Mouse (Mus musculus): Measurements from ENCODE around the gene Slfn3. TPM values are rescaled to one million over a fixed set of nuclear protein-coding genes. Genes with fewer than 3 reads are reported as not detected.
"Not testable (repeated sequence)": the region's sequence is repeated elsewhere in the genome, so short reads cannot be mapped to it uniquely, and the experiment has no call there.

The Slfn3 gene
- polyA plus RNA-seq, 1 experiment, result 2.0 TPM

- Histone ChIP-seq H3K79me2 (ENCODE audit: control insufficient read depth, insufficient read depth) (peaks cover 73% of the 10 kb centered on the region), H3K4me3 (ENCODE audit: insufficient read depth, poor library complexity, severe bottlenecking) (no peak overlapping the region), H3K27me3 (ENCODE audit: control insufficient read depth, insufficient read depth, insufficient read length) (peaks cover 4% of the 10 kb centered on the region), H3K36me3 (ENCODE audit: control insufficient read depth, insufficient read depth) (no peaks in the 10 kb centered on the region), H3K79me3 (ENCODE audit: low read depth) (peaks cover 36% of the 10 kb centered on the region), H3ac (ENCODE audit: control insufficient read depth, insufficient read length, low read depth) (no peak overlapping the region)
- no peak for TF ChIP-seq CTCF (IDR thresholded peaks at IDR 0.05; ENCODE audit: control insufficient read depth, insufficient read depth, insufficient read length)
- no peak for TF ChIP-seq MYOD1 (IDR thresholded peaks at IDR 0.05; ENCODE audit: control insufficient read depth, insufficient read length, low read depth)
- TF ChIP-seq MYOG (IDR thresholded peaks at IDR 0.05; ENCODE audit: control insufficient read depth, extremely low read depth, insufficient read length), result no peak
- no peak for TF ChIP-seq MAX (IDR thresholded peaks at IDR 0.05)
- TF ChIP-seq USF1 (IDR thresholded peaks at IDR 0.05; ENCODE audit: low read depth), result no peak
- no peak for TF ChIP-seq CEBPB (IDR thresholded peaks at IDR 0.05; ENCODE audit: low read depth)
- TF ChIP-seq FOSL1 (IDR thresholded peaks at IDR 0.05; ENCODE audit: insufficient read depth, low read length, poor library complexity, severe bottlenecking), result no peak
These were observed 37.0 kb downstream of the Slfn3 start for GRCm38 (mm10) chr11:83227926-83228723.

GRCm38 (mm10) chr11:83230966-83231365, 39.8 kb downstream of the Slfn3 start:
- Histone ChIP-seq H3K36me3 (ENCODE audit: control insufficient read depth, insufficient read depth) (no peaks in the 10 kb centered on the region), H3K79me3 (ENCODE audit: low read depth) (peaks cover 26% of the 10 kb centered on the region), H3K4me3 (ENCODE audit: insufficient read depth, poor library complexity, severe bottlenecking) (no peak overlapping the region), H3K27me3 (ENCODE audit: control insufficient read depth, insufficient read depth, insufficient read length) (peaks cover 4% of the 10 kb centered on the region), H3K79me2 (ENCODE audit: control insufficient read depth, insufficient read depth) (peaks cover 69% of the 10 kb centered on the region), H3ac (ENCODE audit: control insufficient read depth, insufficient read length, low read depth) (no peak overlapping the region)
- TF ChIP-seq MAX (IDR thresholded peaks at IDR 0.05), result no peak
- no peak for TF ChIP-seq USF1 (IDR thresholded peaks at IDR 0.05; ENCODE audit: low read depth)
- TF ChIP-seq MYOG (IDR thresholded peaks at IDR 0.05; ENCODE audit: control insufficient read depth, extremely low read depth, insufficient read length), result no peak
- no peak for TF ChIP-seq CTCF (IDR thresholded peaks at IDR 0.05; ENCODE audit: control insufficient read depth, insufficient read depth, insufficient read length)
- TF ChIP-seq MYOD1 (IDR thresholded peaks at IDR 0.05; ENCODE audit: control insufficient read depth, insufficient read length, low read depth), result no peak
- no peak for TF ChIP-seq CEBPB (IDR thresholded peaks at IDR 0.05; ENCODE audit: low read depth)
- TF ChIP-seq FOSL1 (IDR thresholded peaks at IDR 0.05; ENCODE audit: insufficient read depth, low read length, poor library complexity, severe bottlenecking), result no peak

GRCm38 (mm10) chr11:83233621-83234020, 42.5 kb downstream of the Slfn3 start:
- H3K27me3 ChIP-seq (ENCODE audit: control insufficient read depth, insufficient read depth, insufficient read length); H3ac ChIP-seq (ENCODE audit: control insufficient read depth, insufficient read length, low read depth); H3K36me3 ChIP-seq (ENCODE audit: control insufficient read depth, insufficient read depth); H3K4me3 ChIP-seq (ENCODE audit: insufficient read depth, poor library complexity, severe bottlenecking): not testable (repeated sequence)
- peaks cover 53% of the 10 kb centered on the region for H3K79me2 ChIP-seq (ENCODE audit: control insufficient read depth, insufficient read depth)
- H3K79me3 ChIP-seq (ENCODE audit: low read depth), result peaks cover 18% of the 10 kb centered on the region

- Histone ChIP-seq H3K36me3 (ENCODE audit: control insufficient read depth, insufficient read depth) (peaks cover 11% of the 10 kb centered on the region), H3K79me2 (ENCODE audit: control insufficient read depth, insufficient read depth) (peaks cover 26% of the 10 kb centered on the region)
- not testable (repeated sequence) for H3ac ChIP-seq (ENCODE audit: control insufficient read depth, insufficient read length, low read depth); H3K4me3 ChIP-seq (ENCODE audit: insufficient read depth, poor library complexity, severe bottlenecking); H3K27me3 ChIP-seq (ENCODE audit: control insufficient read depth, insufficient read depth, insufficient read length); H3K79me3 ChIP-seq (ENCODE audit: low read depth)
These were observed 46.3 kb downstream of the Slfn3 start for GRCm38 (mm10) chr11:83237390-83237789.

GRCm38 (mm10) chr11:83238389-83238788, 47.3 kb downstream of the Slfn3 start:
- TF ChIP-seq CTCF (IDR thresholded peaks at IDR 0.05; ENCODE audit: control insufficient read depth, insufficient read depth, insufficient read length), result no peak
- TF ChIP-seq USF1 (IDR thresholded peaks at IDR 0.05; ENCODE audit: low read depth), result no peak
- TF ChIP-seq CEBPB (IDR thresholded peaks at IDR 0.05; ENCODE audit: low read depth), result no peak
- no peak for TF ChIP-seq MYOG (IDR thresholded peaks at IDR 0.05; ENCODE audit: control insufficient read depth, extremely low read depth, insufficient read length)
- no peak for TF ChIP-seq MAX (IDR thresholded peaks at IDR 0.05)
- no peak for TF ChIP-seq MYOD1 (IDR thresholded peaks at IDR 0.05; ENCODE audit: control insufficient read depth, insufficient read length, low read depth)
- TF ChIP-seq FOSL1 (IDR thresholded peaks at IDR 0.05; ENCODE audit: insufficient read depth, low read length, poor library complexity, severe bottlenecking), result no peak
- Histone ChIP-seq H3K27me3 (ENCODE audit: control insufficient read depth, insufficient read depth, insufficient read length) (no peaks in the 10 kb centered on the region), H3K79me3 (ENCODE audit: low read depth) (peaks cover 3% of the 10 kb centered on the region), H3K79me2 (ENCODE audit: control insufficient read depth, insufficient read depth) (peaks cover 21% of the 10 kb centered on the region), H3ac (ENCODE audit: control insufficient read depth, insufficient read length, low read depth) (no peak overlapping the region), H3K36me3 (ENCODE audit: control insufficient read depth, insufficient read depth) (peaks cover 11% of the 10 kb centered on the region), H3K4me3 (ENCODE audit: insufficient read depth, poor library complexity, severe bottlenecking) (no peak overlapping the region)

- Histone ChIP-seq H3K4me3 (ENCODE audit: insufficient read depth, poor library complexity, severe bottlenecking) (no peak overlapping the region), H3K79me3 (ENCODE audit: low read depth) (peaks cover 3% of the 10 kb centered on the region), H3K36me3 (ENCODE audit: control insufficient read depth, insufficient read depth) (peaks cover 16% of the 10 kb centered on the region), H3K79me2 (ENCODE audit: control insufficient read depth, insufficient read depth) (peaks cover 11% of the 10 kb centered on the region), H3K27me3 (ENCODE audit: control insufficient read depth, insufficient read depth, insufficient read length) (no peaks in the 10 kb centered on the region), H3ac (ENCODE audit: control insufficient read depth, insufficient read length, low read depth) (no peak overlapping the region)
- TF ChIP-seq MAX (IDR thresholded peaks at IDR 0.05), result no peak
- no peak for TF ChIP-seq MYOG (IDR thresholded peaks at IDR 0.05; ENCODE audit: control insufficient read depth, extremely low read depth, insufficient read length)
- no peak for TF ChIP-seq FOSL1 (IDR thresholded peaks at IDR 0.05; ENCODE audit: insufficient read depth, low read length, poor library complexity, severe bottlenecking)
- TF ChIP-seq CTCF (IDR thresholded peaks at IDR 0.05; ENCODE audit: control insufficient read depth, insufficient read depth, insufficient read length), result no peak
- no peak for TF ChIP-seq USF1 (IDR thresholded peaks at IDR 0.05; ENCODE audit: low read depth)
- TF ChIP-seq CEBPB (IDR thresholded peaks at IDR 0.05; ENCODE audit: low read depth), result no peak
- no peak for TF ChIP-seq MYOD1 (IDR thresholded peaks at IDR 0.05; ENCODE audit: control insufficient read depth, insufficient read length, low read depth)
These were observed 48.7 kb downstream of the Slfn3 start for GRCm38 (mm10) chr11:83239811-83240210.

- H3K27me3 ChIP-seq (ENCODE audit: control insufficient read depth, insufficient read depth, insufficient read length); H3K79me2 ChIP-seq (ENCODE audit: control insufficient read depth, insufficient read depth); H3ac ChIP-seq (ENCODE audit: control insufficient read depth, insufficient read length, low read depth); H3K79me3 ChIP-seq (ENCODE audit: low read depth); H3K4me3 ChIP-seq (ENCODE audit: insufficient read depth, poor library complexity, severe bottlenecking); H3K36me3 ChIP-seq (ENCODE audit: control insufficient read depth, insufficient read depth): not testable (repeated sequence)
These were observed 66.1 kb downstream of the Slfn3 start for GRCm38 (mm10) chr11:83257211-83257610.

All from C2C12 (cell line).